Mouse (Mus musculus): ENCODE results near the gene Adtrp. TPM values are rescaled to one million over a fixed set of nuclear protein-coding genes. Genes with fewer than 3 reads are reported as not detected.

The Adtrp gene
- total RNA-seq, 1 experiment from 2014 or later, result 96.6 TPM

Other genes with a start within 250 kb of the Adtrp start
- gene Tmem170b, start 241.8 kb downstream of the Adtrp start, total RNA-seq (2021), result 21.9 and 22.8 TPM in 2 replicates
- gene Hivep1, start 204.3 kb upstream of the Adtrp start, total RNA-seq (2021), result 27.1 and 29.1 TPM in 2 replicates

Measured in adrenal gland, postnatal 14 days (tissue).